In the genomic region with DNA sequence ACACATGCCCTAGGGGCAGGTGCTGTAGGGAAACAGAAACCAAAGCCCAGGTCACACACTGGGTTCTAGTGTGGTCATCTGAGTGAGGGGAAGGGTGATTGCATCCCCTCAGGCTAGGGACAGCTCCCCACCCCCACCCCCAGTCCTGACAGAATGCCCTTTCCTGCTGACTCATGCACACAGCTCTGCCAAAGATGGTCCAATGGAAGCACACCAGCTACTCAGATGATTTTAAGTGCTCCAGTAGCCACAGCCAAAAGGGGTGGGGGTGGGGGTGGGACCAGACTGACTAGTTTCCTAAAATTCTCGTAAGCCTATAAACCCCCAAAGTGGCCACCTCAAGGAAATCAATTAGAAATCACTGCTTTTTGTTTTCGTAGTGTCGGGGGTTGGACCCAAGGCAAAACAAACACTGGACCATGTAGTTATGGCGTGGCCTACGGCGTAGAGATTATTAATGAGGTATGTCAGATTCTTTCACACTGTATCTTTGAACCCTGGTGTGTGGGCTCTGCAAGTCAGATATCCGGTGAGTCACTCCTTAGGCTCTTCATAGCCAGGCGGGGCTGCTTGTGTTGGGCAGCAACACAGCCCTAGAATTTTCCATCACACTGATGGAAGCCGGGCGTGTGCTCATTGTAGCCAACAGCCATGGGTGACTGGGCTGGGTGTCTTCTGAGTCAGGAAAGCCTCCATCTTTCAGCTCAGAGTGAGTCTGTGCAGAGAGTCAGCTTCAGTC, we compare ENCODE assay signal across 8 mouse cellular contexts. TPM values are rescaled to one million over a fixed set of nuclear protein-coding genes. Genes with fewer than 3 reads are reported as not detected.
DNase-seq lines count a peak whose midpoint lies in the region; ATAC-seq and TF ChIP-seq lines count a peak whose summit lies in the region.

No protein-coding gene starts in this region.

- DNase-seq in 3134 (ENCODE audit: extremely low read depth, insufficient read length, low spot score): peak; percentile 86
- DNase-seq in hindbrain, embryonic 14.5 days (ENCODE audit: low spot score): no peak
- DNase-seq in lung, postnatal 0 days (ENCODE audit: low spot score): peak; percentile 88
- no peak for DNase-seq in thymus, adult 2 months
- no peak for DNase-seq in spleen, adult 12 weeks (ENCODE audit: low spot score)
- no peak for DNase-seq in right cerebral cortex, postnatal 36 days (ENCODE audit: low spot score in 2 of 2)

- H3K36me3 ChIP-seq in ES-Bruce4 (ENCODE audit: control insufficient read depth, insufficient read depth, low read length, poor library complexity, severe bottlenecking): no peaks in the 10 kb centered on the region
- no peaks in the 10 kb centered on the region for H3K36me3 ChIP-seq in forebrain, embryonic 13.5 days (ENCODE audit: poor library complexity, severe bottlenecking)
- H3K36me3 ChIP-seq in hindbrain, embryonic 14.5 days (replicated peaks; ENCODE audit: control insufficient read depth, insufficient read depth): no peaks in the 10 kb centered on the region
- H3K36me3 ChIP-seq in lung, postnatal 0 days (ENCODE audit: insufficient read depth, low read length): no peaks in the 10 kb centered on the region
- no peaks in the 10 kb centered on the region for H3K36me3 ChIP-seq in thymus, adult 2 months (ENCODE audit: control insufficient read depth, insufficient read depth, low read length)

- no peak overlapping the region for H3K4me3 ChIP-seq in ES-Bruce4 (ENCODE audit: low read depth, low read length)
- H3K4me3 ChIP-seq in forebrain, embryonic 13.5 days: no peak overlapping the region
- H3K4me3 ChIP-seq in hindbrain, embryonic 14.5 days (replicated peaks; ENCODE audit: low read length): no peak overlapping the region
- H3K4me3 ChIP-seq in lung, postnatal 0 days (ENCODE audit: low read depth, low read length): no peak overlapping the region
- H3K4me3 ChIP-seq in thymus, adult 2 months (ENCODE audit: control insufficient read depth, insufficient read depth, low read length): no peak overlapping the region

- peak overlapping the region; percentile 48 for H3K4me2 ChIP-seq in forebrain, embryonic 13.5 days
- H3K4me2 ChIP-seq in hindbrain, embryonic 14.5 days (replicated peaks): no peak overlapping the region
- H3K4me2 ChIP-seq in lung, postnatal 0 days (replicated peaks; ENCODE audit: low read depth, low read length): no peak overlapping the region

- no peak for TF ChIP-seq CTCF in ES-Bruce4 (IDR thresholded peaks at IDR 0.05; ENCODE audit: low read depth, low read length)
- TF ChIP-seq CTCF in lung, postnatal 0 days (IDR thresholded peaks at IDR 0.05): no peak
- TF ChIP-seq CTCF in thymus, adult 2 months (IDR thresholded peaks at IDR 0.05; ENCODE audit: borderline replicate concordance, control insufficient read depth, extremely low read depth, insufficient read depth, low read length, poor library complexity): no peak

- peak; percentile 96 for TF ChIP-seq EP300 in ES-Bruce4 (IDR thresholded peaks at IDR 0.05; ENCODE audit: insufficient read depth, low read depth, low read length)
- peak; percentile 83 for TF ChIP-seq EP300 in lung, postnatal 0 days (IDR thresholded peaks at IDR 0.05)

- ATAC-seq in forebrain, embryonic 13.5 days: no peak
- no peak for ATAC-seq in hindbrain, embryonic 14.5 days (ENCODE audit: low FRiP score)
- ATAC-seq in lung, postnatal 0 days: peak; percentile 88

- peak overlapping the region; percentile 91 for H3K27ac ChIP-seq in ES-Bruce4 (ENCODE audit: insufficient read depth, low read length)
- H3K27ac ChIP-seq in forebrain, embryonic 13.5 days: peak overlapping the region; percentile 98
- peak overlapping the region; percentile 98 for H3K27ac ChIP-seq in hindbrain, embryonic 14.5 days
- 0 out of 2 replicates have a peak overlapping the region, but pooled peaks have one; percentile 6 for H3K27ac ChIP-seq in lung, postnatal 0 days (ENCODE audit: low read length)
- H3K27ac ChIP-seq in thymus, adult 2 months (ENCODE audit: control insufficient read depth, insufficient read depth, low read length): no peak overlapping the region

- H3K9ac ChIP-seq in ES-Bruce4 (ENCODE audit: low read depth, poor library complexity, severe bottlenecking): 0 out of 2 replicates have a peak overlapping the region, but pooled peaks have one; percentile 13
- H3K9ac ChIP-seq in forebrain, embryonic 13.5 days: no peak overlapping the region; the same call in 1 of the 2 replicates
- H3K9ac ChIP-seq in hindbrain, embryonic 14.5 days: peak overlapping the region; percentile 53; the same call in 1 of the 2 replicates
- H3K9ac ChIP-seq in lung, postnatal 0 days (replicated peaks; ENCODE audit: low read depth): no peak overlapping the region

- WGBS in forebrain, embryonic 13.5 days: 74% methylated on average over 10 of the region's 10 CpGs
- WGBS in hindbrain, embryonic 14.5 days: 60% methylated on average over 10 of the region's 10 CpGs
- WGBS in lung, postnatal 0 days: 20% methylated on average over 10 of the region's 10 CpGs
- 94% methylated on average over 10 of the region's 10 CpGs for WGBS in thymus, adult 2 months

- no peaks in the 10 kb centered on the region for H3K27me3 ChIP-seq in ES-Bruce4 (ENCODE audit: control insufficient read depth, insufficient read depth, low read length, poor library complexity, severe bottlenecking)
- H3K27me3 ChIP-seq in forebrain, embryonic 13.5 days: no peaks in the 10 kb centered on the region
- no peaks in the 10 kb centered on the region for H3K27me3 ChIP-seq in hindbrain, embryonic 14.5 days (ENCODE audit: control insufficient read depth, insufficient read depth, low read length)
- no peaks in the 10 kb centered on the region for H3K27me3 ChIP-seq in lung, postnatal 0 days (replicated peaks; ENCODE audit: insufficient read depth, low read length)
- H3K27me3 ChIP-seq in thymus, adult 2 months (ENCODE audit: control insufficient read depth, insufficient read depth, low read length): no peaks in the 10 kb centered on the region

- H3K4me1 ChIP-seq in ES-Bruce4 (ENCODE audit: control insufficient read depth, insufficient read depth, low read length): peaks cover 6% of the 10 kb centered on the region
- H3K4me1 ChIP-seq in forebrain, embryonic 13.5 days: peaks cover 50% of the 10 kb centered on the region
- peaks cover 44% of the 10 kb centered on the region for H3K4me1 ChIP-seq in hindbrain, embryonic 14.5 days (replicated peaks; ENCODE audit: control insufficient read depth, insufficient read depth, low read length)
- H3K4me1 ChIP-seq in lung, postnatal 0 days (ENCODE audit: insufficient read depth, low read depth, low read length): peaks cover 18% of the 10 kb centered on the region; the same call in 1 of the 2 replicates
- H3K4me1 ChIP-seq in thymus, adult 2 months (replicated peaks; ENCODE audit: control insufficient read depth, insufficient read depth, low read length): no peaks in the 10 kb centered on the region

- no peaks in the 10 kb centered on the region for H3K9me3 ChIP-seq in ES-Bruce4 (replicated peaks; ENCODE audit: control insufficient read depth, insufficient read depth, low read length, poor library complexity, severe bottlenecking)
- no peaks in the 10 kb centered on the region for H3K9me3 ChIP-seq in forebrain, embryonic 13.5 days (replicated peaks)
- no peaks in the 10 kb centered on the region for H3K9me3 ChIP-seq in hindbrain, embryonic 14.5 days (ENCODE audit: control insufficient read depth, low read length)
- H3K9me3 ChIP-seq in lung, postnatal 0 days (ENCODE audit: low read length): no peaks in the 10 kb centered on the region

- no peak for TF ChIP-seq POLR2A in ES-Bruce4 (IDR thresholded peaks at IDR 0.05; ENCODE audit: insufficient read depth, low read length)
- no peak for TF ChIP-seq POLR2A in thymus, adult 2 months (IDR thresholded peaks at IDR 0.05; ENCODE audit: control insufficient read depth, extremely low read depth, insufficient read depth, low read length, poor library complexity)

RNA-seq across cellular contexts. Expression of a gene that starts 54.3 kb away (rescaled TPM):
- polyA plus RNA-seq in ES-Bruce4 (2011; ENCODE audit: insufficient read depth, insufficient read length, low read depth, missing spikeins): 37.6 and 39.6 TPM in 2 replicates
- polyA plus RNA-seq in forebrain, embryonic 13.5 days (2015; fragmentation: Nextera tagmentation; extraction: Ambion mirVana): 8.1 and 8.3 TPM in 2 replicates
- polyA plus RNA-seq in hindbrain, embryonic 14.5 days (2014; fragmentation: Nextera tagmentation; extraction: Ambion mirVana): 7.2 and 7.4 TPM in 2 replicates
- 19.5 and 24.1 TPM in 2 replicates for polyA plus RNA-seq in lung, postnatal 0 days (2015; fragmentation: Nextera tagmentation; extraction: Ambion mirVana)
- polyA plus RNA-seq in thymus, adult 2 months (2012; rRNA removed): 71.7 and 113 TPM in 2 replicates

Comparison
In these comparisons a context has a peak if more than half of its experiments do, and no peak if none do; other contexts are left out.
1. DNase-seq: peak in 3134 (single experiment) and lung, postnatal 0 days (single experiment); none in hindbrain, embryonic 14.5 days (single experiment), thymus, adult 2 months (single experiment), spleen, adult 12 weeks (single experiment) and right cerebral cortex, postnatal 36 days (0 of 2).
2. H3K9ac ChIP-seq: peak in ES-Bruce4 (single experiment) and hindbrain, embryonic 14.5 days (single experiment); none in forebrain, embryonic 13.5 days (single experiment) and lung, postnatal 0 days (single experiment).